Mouse (Mus musculus) megakaryocyte progenitor cell, adult 5-6 weeks (primary cell): Measurements from ENCODE around the gene Gm43302. TPM values are rescaled to one million over a fixed set of nuclear protein-coding genes. Genes with fewer than 3 reads are reported as not detected.
"Not testable (repeated sequence)": the region's sequence is repeated elsewhere in the genome, so short reads cannot be mapped to it uniquely, and the experiment has no call there.

Experiments
- ATAC-seq: replicated peaks from 2 replicates; pipeline ENCODE4 v1.8.0; 2016; ENCODE audit warnings: mild to moderate bottlenecking, moderate TSS enrichment, inconsistent platforms; ENCODE audit not compliant: poor library complexity
- total RNA-seq, 2 experiments: library from RNA; stranded (forward) in 1 of 2; stranded (reverse) in 1 of 2; fragments of 157-497, 149-512 nt in 1 of 2; fragments of 200-1000 nt in 1 of 2; gene quantifications; 2 replicates each; pipeline versions ENCODE4 v1.2.3 to v1.2.4; 2015 to 2017

The Gm43302 gene
- total RNA-seq, 2 experiments from 2014 or later, result 0.32 TPM; not detected in 1

DNA sequence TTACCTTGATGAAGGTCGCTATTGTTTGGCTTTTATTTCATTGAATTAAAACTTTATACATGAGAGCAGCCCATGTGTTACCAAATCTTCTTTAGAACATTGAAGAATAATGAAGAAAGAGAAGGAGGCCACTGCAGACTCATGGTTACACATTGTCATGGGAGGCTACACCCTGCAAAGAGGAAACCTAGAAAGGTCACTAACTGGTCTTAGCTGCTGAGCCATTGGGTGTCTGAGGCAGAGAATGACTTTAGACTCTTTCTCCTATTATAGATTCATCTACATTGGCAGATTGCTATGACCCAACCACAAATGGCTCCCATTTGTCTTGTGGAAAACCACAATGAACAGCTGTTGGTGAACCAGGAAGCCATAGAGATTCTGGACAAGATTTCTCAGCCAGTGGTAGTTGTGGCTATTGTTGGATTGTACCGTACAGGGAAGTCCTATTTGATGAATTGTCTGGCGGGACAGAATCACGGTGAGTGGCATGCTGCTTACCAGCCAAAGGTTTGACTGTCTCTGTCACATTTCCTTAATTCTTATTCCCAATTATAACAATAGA is 92.6 kb downstream of the Gm43302 start:
- 0 out of 2 replicates have a peak, but pooled peaks have one; percentile 20 for ATAC-seq

DNA sequence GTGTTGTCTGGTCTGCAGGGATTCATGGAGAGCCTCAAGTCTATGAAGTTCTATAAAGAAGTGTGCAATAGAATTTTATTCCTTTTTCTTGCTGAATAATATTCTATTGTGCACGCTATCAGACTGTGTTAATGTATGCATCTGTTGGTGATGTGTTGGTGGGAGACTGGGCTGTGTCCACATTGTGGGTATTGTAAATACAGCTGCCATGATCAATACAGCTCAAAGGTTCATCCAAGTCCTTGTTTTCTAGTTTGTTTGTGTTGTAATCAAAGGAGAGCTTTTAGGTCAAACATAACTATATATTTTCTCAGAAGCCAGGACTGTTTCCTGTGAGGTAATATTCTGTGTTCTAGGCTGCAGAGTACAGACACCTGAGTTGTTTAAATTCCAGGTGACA is 94.3 kb downstream of the Gm43302 start:
- ATAC-seq, result not testable (repeated sequence)

DNA sequence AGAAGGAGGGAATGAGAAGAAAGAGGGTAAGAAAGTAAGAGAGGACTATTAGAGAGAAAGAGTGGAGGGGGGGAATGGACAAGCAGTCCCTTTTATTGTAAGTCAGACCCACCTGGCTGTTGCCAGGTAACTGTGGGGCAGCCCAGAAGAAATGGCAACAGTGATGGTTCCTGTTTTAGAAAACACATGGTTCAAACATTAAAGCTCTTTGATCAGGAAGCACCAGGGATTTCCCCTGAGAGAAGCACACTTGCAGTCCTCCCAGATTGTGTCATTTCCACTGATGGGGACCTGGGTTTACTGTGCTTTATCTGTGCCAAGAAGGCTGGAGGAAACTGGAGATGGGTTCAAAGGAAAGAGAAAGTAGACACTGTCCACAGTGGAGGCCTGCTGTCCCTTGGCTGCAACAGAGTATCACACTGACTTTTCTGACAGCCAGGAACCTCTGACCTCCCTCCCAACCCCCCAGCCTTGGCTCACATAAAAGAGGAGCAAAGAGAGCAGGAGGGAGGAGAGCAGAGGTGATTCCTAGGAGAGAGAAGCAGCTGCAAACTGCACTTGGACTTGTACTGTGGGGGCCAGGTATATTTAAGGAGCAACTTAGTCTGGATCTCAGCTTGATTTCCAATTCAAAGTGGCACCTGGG is 95.5 kb downstream of the Gm43302 start:
- ATAC-seq, result not testable (repeated sequence)

DNA sequence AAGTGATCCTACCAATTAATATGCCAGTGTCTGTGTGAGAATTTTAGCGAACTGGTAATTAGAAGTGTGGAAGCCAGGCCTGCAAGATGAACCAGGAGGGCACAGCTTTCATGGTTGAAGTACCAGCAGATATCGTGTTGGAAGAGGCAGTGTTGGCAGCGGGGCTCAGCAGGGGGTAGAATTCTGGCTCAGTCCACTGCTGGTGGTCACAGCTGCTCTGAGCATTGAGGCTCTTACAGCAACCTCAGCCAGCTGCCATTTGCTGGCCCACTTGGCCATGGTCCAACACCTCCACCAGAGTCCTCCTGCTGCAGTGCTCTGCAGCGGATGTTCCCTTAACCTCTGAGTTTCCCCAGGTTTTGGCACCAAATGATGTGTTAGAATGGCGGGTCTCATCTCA is 97.2 kb downstream of the Gm43302 start:
- ATAC-seq, result not testable (repeated sequence)

DNA sequence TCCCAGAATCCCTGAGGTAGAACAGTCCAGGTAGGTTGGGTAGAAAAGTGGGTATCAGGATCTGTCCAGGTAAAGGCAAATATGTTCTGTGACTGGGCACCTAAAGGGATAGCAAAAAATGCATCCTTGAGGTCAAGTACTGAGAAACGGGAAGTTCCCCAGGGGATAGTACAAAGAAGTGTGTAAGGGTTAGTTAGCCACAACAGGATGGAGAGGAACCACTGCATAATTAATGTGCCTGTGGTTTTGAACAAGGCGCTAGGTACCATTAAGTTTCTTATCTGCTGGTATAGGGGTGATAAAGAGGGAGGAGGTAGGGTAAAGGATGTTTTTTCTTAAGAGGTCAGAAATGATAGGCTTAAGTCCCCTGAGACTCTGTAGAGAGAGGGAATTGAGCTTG is 101.0 kb downstream of the Gm43302 start:
- peak; percentile 80 for ATAC-seq

DNA sequence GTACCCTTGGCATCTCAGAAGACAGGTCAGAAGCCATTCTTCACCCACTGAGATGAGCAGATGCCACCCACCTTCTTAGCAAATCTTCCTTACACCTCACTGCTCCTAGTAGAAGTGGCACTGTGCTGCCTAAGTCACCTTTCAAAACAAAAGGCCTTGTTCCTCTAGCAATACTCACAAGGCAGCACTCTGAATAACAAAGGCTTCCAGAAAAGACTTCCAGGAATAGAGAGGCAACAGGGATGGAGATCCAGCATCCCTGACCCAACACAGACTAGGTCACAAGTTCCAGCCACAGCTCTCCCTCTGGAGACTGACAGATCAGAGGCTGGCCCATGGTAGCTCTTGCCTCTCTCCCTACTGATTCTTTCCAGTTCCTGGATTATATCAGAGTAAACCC is 112.0 kb downstream of the Gm43302 start:
- no peak for ATAC-seq

Other genes starting within 250 kb of the Gm43302 start
- 0.12 and 0.15 TPM in 2 replicates for gene Gbp9, start 154.2 kb downstream of the Gm43302 start, total RNA-seq (2015)
- gene Gbp9, start 154.2 kb downstream of the Gm43302 start, total RNA-seq (2017), result 0.08 and 1.1 TPM in 2 replicates
- gene Gbp8, start 154.2 kb downstream of the Gm43302 start, total RNA-seq (2015), result 0.78 TPM in 1 of 2 replicates, not detected in the other
- 0.14 and 0.46 TPM in 2 replicates for gene Gbp8, start 154.2 kb downstream of the Gm43302 start, total RNA-seq (2017)
- 0.12 and 0.15 TPM in 2 replicates for gene Gbp4, start 154.1 kb downstream of the Gm43302 start, total RNA-seq (2015)
- 0.08 TPM in 1 of 2 replicates, not detected in the other for gene Gbp4, start 154.1 kb downstream of the Gm43302 start, total RNA-seq (2017)
- gene Gbp10, start 54.2 kb downstream of the Gm43302 start, total RNA-seq (2015), result not detected in 2 replicates
- 0.75 TPM in 1 of 2 replicates, not detected in the other for gene Gbp10, start 54.2 kb downstream of the Gm43302 start, total RNA-seq (2017)
- gene Gbp6, start within 50 bp of the Gm43302 start, total RNA-seq (2015), result 0.07 and 0.15 TPM in 2 replicates
- 0.64 and 0.75 TPM in 2 replicates for gene Gbp6, start within 50 bp of the Gm43302 start, total RNA-seq (2017)
- 15.3 and 20.5 TPM in 2 replicates for gene Lrrc8b, start 122.1 kb upstream of the Gm43302 start, total RNA-seq (2015)
- gene Lrrc8b, start 122.1 kb upstream of the Gm43302 start, total RNA-seq (2017), result 8.0 and 9.5 TPM in 2 replicates
- gene Lrrc8c, start 225.7 kb upstream of the Gm43302 start, total RNA-seq (2015), result 27.6 and 35.9 TPM in 2 replicates
- gene Lrrc8c, start 225.7 kb upstream of the Gm43302 start, total RNA-seq (2017), result 5.5 and 7.4 TPM in 2 replicates